Mouse (Mus musculus) lung, embryonic 14.5 days (tissue): ENCODE measurements around the gene Coa5. TPM values are rescaled to one million over a fixed set of nuclear protein-coding genes. Genes with fewer than 3 reads are reported as not detected.
A peak's percentile ranks its signal among the peaks of the same experiment; 100 is the strongest.

Experiments used
- ATAC-seq: fragments of 200-750 bp; cut with Nextera tagmentation; 2 replicates; pipeline ENCODE4 v1.8.0; 2017; ENCODE audit warnings: mild to moderate bottlenecking, moderate TSS enrichment, moderate library complexity; ENCODE audit not compliant: insufficient read depth
- DNase-seq: peaks from one replicate; pipeline ENCODE4 v3.0.0-alpha.2; 2015
- H3K27ac ChIP-seq: fragments of 300-500 bp; sonication (generic); 2 replicates; pipeline ENCODE4 v1.5.1; 2014; ENCODE audit warnings: low read depth, mild to moderate bottlenecking, moderate library complexity
- H3K27me3 ChIP-seq: fragments of 300-500 bp; sonication (generic); 2 replicates; pipeline ENCODE4 v1.6.1; 2014; ENCODE audit warnings: low read length, control low read depth; ENCODE audit not compliant: insufficient read depth
- H3K36me3 ChIP-seq: fragments of 300-500 bp; sonication (generic); 2 replicates; pipeline ENCODE4 v1.6.1; 2014; ENCODE audit warnings: control low read depth; ENCODE audit not compliant: insufficient read depth
- H3K4me1 ChIP-seq: fragments of 300-500 bp; sonication (generic); 2 replicates; pipeline ENCODE4 v1.6.1; 2014; ENCODE audit warnings: antibody characterized with exemption, control low read depth; ENCODE audit not compliant: insufficient read depth
- H3K4me2 ChIP-seq: fragments of 300-500 bp; sonication (generic); 2 replicates; pipeline ENCODE4 v1.6.1; 2014; ENCODE audit warnings: mild to moderate bottlenecking
- H3K4me3 ChIP-seq: fragments of 300-500 bp; sonication (generic); 2 replicates; pipeline ENCODE4 v1.5.1; 2014; ENCODE audit warnings: low read depth, low read length
- H3K9ac ChIP-seq: fragments of 300-500 bp; sonication (generic); 2 replicates; pipeline ENCODE4 v1.6.1; 2014
- H3K9me3 ChIP-seq: fragments of 300-500 bp; sonication (generic); 2 replicates; pipeline ENCODE4 v1.6.1; 2016; ENCODE audit warnings: low read depth, low read length, control low read depth
- CTCF ChIP-seq: IDR thresholded peaks from 2 replicates; pipeline ENCODE4 v1.5.1; 2016; ENCODE audit warnings: antibody characterized with exemption, low read depth
- WGBS: fragments of 180-500 bp; shearing (Covaris S2); extraction: QIAGEN DNeasy Blood & Tissue Kit; methylation state at CpG from one replicate; pipeline ENCODE4 v1.1.7; 2014; 5-methylcytosine and 5-hydroxymethylcytosine counted together
- polyA plus RNA-seq: library from polyadenylated mRNA; unstranded; fragments of >200 nt; fragmentation: Nextera tagmentation; extraction: Ambion mirVana; gene quantifications from 2 replicates; pipeline ENCODE4 v1.2.1, GENCODE M21; 2014

The Coa5 gene
- polyA plus RNA-seq, 1 experiment from 2014 or later, result 51.6 TPM

DNA sequence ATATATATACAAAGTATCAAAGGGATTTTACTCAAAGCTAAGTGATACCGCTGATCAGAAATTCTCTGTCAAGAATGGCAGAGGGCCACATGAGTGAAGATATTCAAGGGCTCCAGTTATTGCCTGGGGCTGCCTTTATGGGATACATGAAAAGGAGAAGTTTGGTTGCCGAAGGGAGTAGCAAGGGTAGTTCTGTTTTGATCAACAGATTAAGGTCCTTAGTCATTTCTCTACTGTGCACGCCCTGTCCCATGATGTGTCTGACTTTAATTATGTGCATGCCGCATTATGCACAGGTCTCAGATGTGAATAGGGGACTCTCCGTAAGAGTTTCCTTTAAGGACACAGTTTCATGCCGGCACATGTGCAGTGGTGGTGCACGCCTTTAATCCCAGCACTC lies 27.6 kb upstream of the Coa5 start:
- TF ChIP-seq CTCF, result no peak
- Histone ChIP-seq H3K27ac (no peak overlapping the region), H3K4me1 (no peaks in the 10 kb centered on the region), H3K9me3 (no peaks in the 10 kb centered on the region), H3K4me2 (no peak overlapping the region), H3K4me3 (no peak overlapping the region), H3K36me3 (no peaks in the 10 kb centered on the region), H3K27me3 (no peaks in the 10 kb centered on the region), H3K9ac (no peak overlapping the region)
- 87% methylated on average over 7 of the region's 7 CpGs for WGBS
- ATAC-seq, result no peak
- no peak for DNase-seq

- TF ChIP-seq CTCF, result no peak
- no peak overlapping the region for H3K9ac ChIP-seq
- H3K27ac ChIP-seq, result no peak overlapping the region
- H3K36me3 ChIP-seq, result no peaks in the 10 kb centered on the region
- DNase-seq (no peak), ATAC-seq (no peak)
- no peak overlapping the region for H3K4me2 ChIP-seq
- no peaks in the 10 kb centered on the region for H3K9me3 ChIP-seq
- no peaks in the 10 kb centered on the region for H3K27me3 ChIP-seq
- 87% methylated on average over 8 of the region's 8 CpGs for WGBS
- H3K4me1 ChIP-seq, result no peaks in the 10 kb centered on the region
- H3K4me3 ChIP-seq, result no peak overlapping the region
These were observed 21.4 kb upstream of the Coa5 start for GRCm38 (mm10) chr1:37451270-37451669.

- no peaks in the 10 kb centered on the region for H3K4me1 ChIP-seq
- no peak overlapping the region for H3K9ac ChIP-seq
- 73% methylated on average over 10 of the region's 10 CpGs for WGBS
- ATAC-seq, result no peak
- H3K4me2 ChIP-seq, result no peak overlapping the region
- TF ChIP-seq CTCF, result peak; percentile 61
- no peak overlapping the region for H3K27ac ChIP-seq
- H3K27me3 ChIP-seq, result no peaks in the 10 kb centered on the region
- H3K36me3 ChIP-seq, result no peaks in the 10 kb centered on the region
- H3K4me3 ChIP-seq, result no peak overlapping the region
- no peaks in the 10 kb centered on the region for H3K9me3 ChIP-seq
- DNase-seq, result peak; percentile 63
These were observed 18.6 kb upstream of the Coa5 start for GRCm38 (mm10) chr1:37448361-37449095.

DNA sequence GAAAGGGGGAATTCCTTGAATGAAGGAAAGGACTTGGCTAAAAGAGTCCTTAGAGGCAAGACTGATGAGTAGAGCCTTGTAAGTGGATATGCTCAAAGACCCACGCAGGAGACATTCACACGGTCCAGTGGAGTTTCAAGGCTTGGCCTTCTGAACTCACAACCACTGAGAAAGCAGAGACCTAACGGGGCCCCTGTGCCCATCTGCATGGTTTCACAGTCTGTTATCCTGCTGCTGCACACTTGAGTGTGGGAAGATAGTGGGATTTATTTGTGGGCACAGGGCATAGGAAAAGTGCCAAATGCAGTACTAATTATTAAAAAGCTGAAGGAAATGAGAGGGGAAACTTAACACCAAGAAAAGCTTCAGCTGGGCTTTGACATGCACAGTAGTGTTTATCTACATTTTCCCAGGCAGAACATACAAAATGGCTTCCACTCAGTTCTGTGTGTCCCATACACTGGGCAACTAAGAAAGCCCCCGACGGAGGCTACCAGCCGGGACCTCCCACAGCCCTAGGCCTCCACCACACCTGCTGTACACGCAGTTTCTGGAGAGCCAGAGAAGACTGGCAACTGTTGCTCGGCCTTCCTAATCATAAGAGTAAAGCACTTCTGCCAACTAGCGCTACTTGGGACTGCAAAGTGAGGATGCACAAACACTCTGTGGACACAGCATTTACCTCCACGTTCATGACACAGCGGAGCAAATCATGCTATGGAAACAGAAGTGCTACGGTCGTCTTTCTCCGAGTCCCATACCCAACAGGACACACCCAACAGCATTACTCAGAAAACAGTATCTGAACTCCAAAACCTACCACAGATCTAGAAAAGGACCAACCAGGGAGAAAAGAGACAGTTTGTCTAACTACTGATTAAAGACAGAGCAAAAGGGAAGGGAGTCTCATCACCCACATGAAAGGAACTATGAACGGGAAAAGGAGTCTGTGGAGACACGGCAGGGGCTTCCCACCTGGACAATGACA lies 13.2 kb upstream of the Coa5 start:
- Histone ChIP-seq H3K9ac (no peak overlapping the region), H3K9me3 (no peaks in the 10 kb centered on the region), H3K27me3 (no peaks in the 10 kb centered on the region), H3K27ac (no peak overlapping the region), H3K4me3 (no peak overlapping the region), H3K36me3 (peaks cover 31% of the 10 kb centered on the region), H3K4me1 (no peaks in the 10 kb centered on the region), H3K4me2 (no peak overlapping the region)
- 90% methylated on average over 16 of the region's 16 CpGs for WGBS
- ATAC-seq (no peak), DNase-seq (no peak)
- no peak for TF ChIP-seq CTCF

DNA sequence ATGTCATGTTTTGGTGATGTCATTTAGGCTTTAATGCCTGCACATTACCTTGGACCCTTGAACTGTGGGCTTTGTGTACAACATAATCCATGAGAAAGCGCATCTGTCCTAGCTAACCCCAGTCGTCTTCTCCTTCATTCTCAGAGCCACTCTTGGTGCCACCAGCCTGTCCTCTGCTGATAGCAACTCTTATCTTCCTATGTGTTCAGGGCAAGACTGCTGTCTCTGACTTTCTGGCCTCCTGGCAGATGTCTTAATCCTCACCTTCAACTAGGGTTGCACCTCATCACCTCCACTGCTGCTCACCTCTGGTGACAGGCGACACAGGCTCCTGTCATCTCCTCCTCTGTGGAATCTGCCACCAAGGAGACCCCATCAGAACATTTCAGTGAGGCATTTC lies 6.5 kb upstream of the Coa5 start:
- no peak for DNase-seq
- TF ChIP-seq CTCF, result no peak
- no peak overlapping the region for H3K4me3 ChIP-seq
- H3K9me3 ChIP-seq, result no peaks in the 10 kb centered on the region
- H3K4me2 ChIP-seq, result no peak overlapping the region
- peaks cover 83% of the 10 kb centered on the region for H3K36me3 ChIP-seq
- H3K27me3 ChIP-seq, result no peaks in the 10 kb centered on the region
- H3K4me1 ChIP-seq, result no peaks in the 10 kb centered on the region
- whole genome bisulfite sequencing, result 87% methylated on average over 3 of the region's 3 CpGs
- ATAC-seq, result no peak
- no peak overlapping the region for H3K27ac ChIP-seq
- H3K9ac ChIP-seq, result no peak overlapping the region

DNA sequence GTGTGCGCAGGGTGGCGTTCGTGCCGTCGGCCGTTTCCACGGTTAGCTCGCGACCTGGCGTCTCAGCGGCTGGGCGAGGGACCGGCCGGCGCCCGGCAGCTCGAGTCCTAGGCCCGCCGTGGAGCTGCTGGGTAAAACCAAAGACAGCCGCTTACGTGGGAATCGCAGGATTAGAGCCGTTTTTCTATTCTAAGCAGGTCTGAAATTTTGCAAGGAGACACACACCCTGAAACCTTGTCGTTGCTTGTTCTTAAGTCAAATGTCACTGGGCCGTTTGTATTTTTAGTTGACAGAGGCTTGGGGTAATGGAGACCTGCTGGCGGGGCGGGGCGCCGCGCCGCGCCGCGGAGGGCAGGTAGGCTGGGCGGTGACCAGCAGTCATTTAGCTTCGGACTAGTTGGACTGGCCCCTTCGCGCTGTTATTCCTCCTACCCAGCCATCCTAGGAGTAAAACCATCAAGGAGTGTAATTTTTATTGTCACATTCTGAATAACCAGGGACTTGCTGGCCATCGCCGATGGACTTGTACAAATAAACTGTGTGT lies 466 bp upstream of the Coa5 start:
- ATAC-seq (peak; percentile 51; the same call in 1 of the 2 replicates), DNase-seq (no peak)
- TF ChIP-seq CTCF, result no peak
- H3K9ac ChIP-seq, result peak overlapping the region; percentile 83
- H3K9me3 ChIP-seq, result no peaks in the 10 kb centered on the region
- peak overlapping the region; percentile 83 for H3K27ac ChIP-seq
- peak overlapping the region; percentile 69 for H3K4me2 ChIP-seq
- H3K4me3 ChIP-seq, result peak overlapping the region; percentile 88
- under 1% methylated on average over 40 of the region's 40 CpGs for WGBS
- H3K36me3 ChIP-seq, result peaks cover 34% of the 10 kb centered on the region
- 0 out of 2 replicates have a peak, but pooled peaks cover 3% of the 10 kb centered on the region for H3K4me1 ChIP-seq
- no peaks in the 10 kb centered on the region for H3K27me3 ChIP-seq

- Histone ChIP-seq H3K4me3 (peak overlapping the region; percentile 88), H3K9ac (peak overlapping the region; percentile 83), H3K4me1 (0 out of 2 replicates have a peak, but pooled peaks cover 3% of the 10 kb centered on the region), H3K4me2 (peak overlapping the region; percentile 69), H3K27ac (no peak overlapping the region), H3K36me3 (peaks cover 35% of the 10 kb centered on the region), H3K27me3 (no peaks in the 10 kb centered on the region), H3K9me3 (no peaks in the 10 kb centered on the region)
- WGBS, result 79% methylated on average over 2 of the region's 2 CpGs
- no peak for TF ChIP-seq CTCF
- ATAC-seq (no peak), DNase-seq (no peak)
These were observed 992 bp downstream of the Coa5 start for GRCm38 (mm10) chr1:37428911-37429310.
